Mouse (Mus musculus): ENCODE results near the gene Rpgrip1l. TPM values are rescaled to one million over a fixed set of nuclear protein-coding genes. Genes with fewer than 3 reads are reported as not detected.
A peak's percentile ranks its signal among the peaks of the same experiment; 100 is the strongest.

The Rpgrip1l gene
- polyA plus RNA-seq, 1 experiment from 2014 or later: 3.0 TPM

DNA sequence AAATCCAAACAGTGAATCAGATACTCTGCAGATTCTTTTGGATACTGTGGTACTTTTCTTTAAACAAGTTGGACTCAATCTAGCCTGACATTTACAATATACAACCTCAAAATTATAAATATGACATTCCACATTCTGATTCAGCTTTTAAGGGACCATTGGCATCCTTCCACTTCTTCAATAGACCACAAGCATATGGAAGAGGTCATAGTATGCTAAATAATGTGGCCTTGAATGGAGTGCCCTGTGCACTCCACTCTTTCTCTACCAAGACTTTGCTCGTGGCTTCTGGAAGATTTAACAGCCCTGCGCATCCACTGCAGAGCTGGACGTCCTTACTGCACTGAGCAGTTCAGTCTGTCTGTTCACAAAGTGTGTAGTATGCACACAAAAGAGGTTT, 49.1 kb downstream of the Rpgrip1l start:
- Histone ChIP-seq H3K36me3 (ENCODE audit: control insufficient read depth, insufficient read depth, low read length) (no peaks in the 10 kb centered on the region), H3K4me2 (ENCODE audit: low read depth, low read length) (no peak overlapping the region), H3K9me3 (ENCODE audit: control insufficient read depth, low read length) (no peaks in the 10 kb centered on the region), H3K27ac (ENCODE audit: low read length) (no peak overlapping the region), H3K4me3 (ENCODE audit: low read length) (no peak overlapping the region), H3K27me3 (replicated peaks; ENCODE audit: control insufficient read depth, insufficient read depth, low read length) (no peaks in the 10 kb centered on the region), H3K9ac (ENCODE audit: low read depth, low read length) (no peak overlapping the region), H3K4me1 (ENCODE audit: control insufficient read depth, insufficient read depth, low read length) (no peaks in the 10 kb centered on the region)
- 58% methylated on average over 3 of the region's 3 CpGs for WGBS
- ATAC-seq: no peak

DNA sequence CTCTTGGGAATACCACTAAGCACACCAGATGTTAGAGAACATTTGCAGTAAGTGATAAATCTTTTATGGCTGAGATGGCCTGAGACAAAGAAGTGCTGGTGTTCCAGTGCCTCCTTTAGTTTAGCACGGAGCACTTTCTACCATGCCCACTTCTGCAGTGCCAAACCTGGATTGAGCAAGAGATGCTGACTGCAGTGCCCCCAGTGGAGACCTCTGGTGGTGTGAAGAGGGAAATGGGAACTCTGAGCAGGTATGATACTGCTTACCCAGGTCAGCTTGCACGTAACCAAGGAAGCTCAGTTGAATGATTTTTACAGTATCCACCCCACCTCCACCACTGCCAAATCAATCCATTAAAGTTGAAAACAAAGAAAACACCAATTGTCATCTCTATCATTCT, 51.5 kb downstream of the Rpgrip1l start:
- H3K4me3 ChIP-seq (ENCODE audit: low read length): no peak overlapping the region
- no peaks in the 10 kb centered on the region for H3K4me1 ChIP-seq (ENCODE audit: control insufficient read depth, insufficient read depth, low read length)
- 81% methylated on average over 2 of the region's 2 CpGs for WGBS
- H3K9me3 ChIP-seq (ENCODE audit: control insufficient read depth, low read length): no peaks in the 10 kb centered on the region
- no peak for ATAC-seq
- no peaks in the 10 kb centered on the region for H3K36me3 ChIP-seq (ENCODE audit: control insufficient read depth, insufficient read depth, low read length)
- no peak overlapping the region for H3K9ac ChIP-seq (ENCODE audit: low read depth, low read length)
- no peaks in the 10 kb centered on the region for H3K27me3 ChIP-seq (replicated peaks; ENCODE audit: control insufficient read depth, insufficient read depth, low read length)
- no peak overlapping the region for H3K4me2 ChIP-seq (ENCODE audit: low read depth, low read length)
- H3K27ac ChIP-seq (ENCODE audit: low read length): no peak overlapping the region

GRCm38 (mm10) chr8:91250966-91251365, 62.1 kb downstream of the Rpgrip1l start:
- Histone ChIP-seq H3K27me3 (replicated peaks; ENCODE audit: control insufficient read depth, insufficient read depth, low read length) (no peaks in the 10 kb centered on the region), H3K27ac (ENCODE audit: low read length) (no peak overlapping the region), H3K4me3 (ENCODE audit: low read length) (no peak overlapping the region), H3K36me3 (ENCODE audit: control insufficient read depth, insufficient read depth, low read length) (no peaks in the 10 kb centered on the region), H3K9ac (ENCODE audit: low read depth, low read length) (no peak overlapping the region), H3K4me1 (ENCODE audit: control insufficient read depth, insufficient read depth, low read length) (no peaks in the 10 kb centered on the region), H3K9me3 (ENCODE audit: control insufficient read depth, low read length) (no peaks in the 10 kb centered on the region), H3K4me2 (ENCODE audit: low read depth, low read length) (no peak overlapping the region)
- no peak for ATAC-seq
- WGBS: 91% methylated on average over 6 of the region's 6 CpGs

DNA sequence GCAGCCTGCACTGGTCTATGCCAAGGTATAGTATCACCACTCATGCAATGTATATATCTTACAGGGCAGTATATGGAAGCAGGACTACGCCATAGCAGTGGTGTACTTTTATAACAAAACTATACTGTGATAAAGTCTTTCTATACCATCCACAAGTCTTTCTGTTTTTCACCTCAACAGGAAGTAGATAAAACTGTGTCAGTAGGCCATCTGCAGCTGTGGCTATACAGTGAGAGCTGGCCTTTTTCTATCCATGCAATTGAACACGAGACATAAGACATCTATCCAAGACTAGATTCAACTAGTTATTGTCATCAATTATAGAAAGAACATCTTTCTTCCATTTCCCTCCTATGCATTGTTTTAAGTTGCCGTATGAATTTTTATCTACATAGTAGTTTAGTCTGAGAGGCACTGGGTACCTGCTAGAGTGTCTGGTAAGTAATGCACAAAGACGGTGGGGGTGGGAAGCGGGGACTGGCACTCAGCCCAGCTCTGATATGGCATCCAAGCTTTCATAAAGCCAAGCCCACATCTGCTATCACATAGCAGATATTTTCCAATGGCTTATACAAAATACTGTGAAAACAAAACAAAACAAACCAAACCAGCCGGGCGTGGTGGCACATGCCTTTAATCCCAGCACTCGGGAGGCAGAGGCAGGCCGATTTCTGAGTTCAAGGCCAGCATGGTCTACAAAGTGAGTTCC, 63.1 kb downstream of the Rpgrip1l start:
- Histone ChIP-seq H3K4me1 (ENCODE audit: control insufficient read depth, insufficient read depth, low read length) (no peaks in the 10 kb centered on the region), H3K4me3 (ENCODE audit: low read length) (no peak overlapping the region), H3K9me3 (ENCODE audit: control insufficient read depth, low read length) (no peaks in the 10 kb centered on the region), H3K36me3 (ENCODE audit: control insufficient read depth, insufficient read depth, low read length) (no peaks in the 10 kb centered on the region), H3K27me3 (replicated peaks; ENCODE audit: control insufficient read depth, insufficient read depth, low read length) (no peaks in the 10 kb centered on the region), H3K27ac (ENCODE audit: low read length) (no peak overlapping the region), H3K4me2 (ENCODE audit: low read depth, low read length) (no peak overlapping the region), H3K9ac (ENCODE audit: low read depth, low read length) (no peak overlapping the region)
- no peak for ATAC-seq
- WGBS: 92% methylated on average over 9 of the region's 9 CpGs

GRCm38 (mm10) chr8:91245821-91246454, 67.1 kb downstream of the Rpgrip1l start:
- Histone ChIP-seq H3K9ac (ENCODE audit: low read depth, low read length) (no peak overlapping the region), H3K27me3 (replicated peaks; ENCODE audit: control insufficient read depth, insufficient read depth, low read length) (no peaks in the 10 kb centered on the region), H3K4me1 (ENCODE audit: control insufficient read depth, insufficient read depth, low read length) (no peaks in the 10 kb centered on the region), H3K4me2 (ENCODE audit: low read depth, low read length) (no peak overlapping the region), H3K4me3 (ENCODE audit: low read length) (no peak overlapping the region), H3K27ac (ENCODE audit: low read length) (no peak overlapping the region), H3K9me3 (ENCODE audit: control insufficient read depth, low read length) (no peaks in the 10 kb centered on the region), H3K36me3 (ENCODE audit: control insufficient read depth, insufficient read depth, low read length) (no peaks in the 10 kb centered on the region)
- 75% methylated on average over 4 of the region's 4 CpGs for WGBS
- no peak for ATAC-seq

DNA sequence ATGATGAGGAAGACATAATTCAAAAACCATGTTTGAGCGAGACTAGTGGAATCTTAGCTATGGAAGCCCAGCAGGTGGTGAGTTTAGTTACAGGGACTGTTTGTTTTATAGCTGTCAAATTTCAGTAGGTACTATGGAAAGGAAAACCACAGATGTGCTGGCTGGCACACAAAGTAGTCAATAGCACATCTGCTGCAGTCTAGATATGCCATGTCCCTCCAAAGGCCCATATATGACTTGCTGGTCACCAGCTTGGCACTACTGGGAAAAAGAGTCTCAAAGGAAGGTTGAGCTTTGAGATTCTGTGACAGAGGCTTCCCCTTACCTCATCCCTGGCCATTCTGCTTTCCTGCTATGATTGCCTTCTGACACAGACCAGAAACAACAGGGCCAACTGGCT, 70.3 kb downstream of the Rpgrip1l start:
- ATAC-seq: no peak
- 73% methylated on average over 1 of the region's 1 CpGs for WGBS

GRCm38 (mm10) chr8:91241873-91242519, 71.1 kb downstream of the Rpgrip1l start:
- no peaks in the 10 kb centered on the region for H3K4me1 ChIP-seq (ENCODE audit: control insufficient read depth, insufficient read depth, low read length)
- no peak overlapping the region for H3K4me3 ChIP-seq (ENCODE audit: low read length)
- H3K4me2 ChIP-seq (ENCODE audit: low read depth, low read length): no peak overlapping the region
- no peaks in the 10 kb centered on the region for H3K9me3 ChIP-seq (ENCODE audit: control insufficient read depth, low read length)
- no peak overlapping the region for H3K9ac ChIP-seq (ENCODE audit: low read depth, low read length)
- ATAC-seq: peak; percentile 38; the same call in 1 of the 2 replicates
- no peaks in the 10 kb centered on the region for H3K36me3 ChIP-seq (ENCODE audit: control insufficient read depth, insufficient read depth, low read length)
- H3K27ac ChIP-seq (ENCODE audit: low read length): no peak overlapping the region
- WGBS: 68% methylated on average over 8 of the region's 8 CpGs
- no peaks in the 10 kb centered on the region for H3K27me3 ChIP-seq (replicated peaks; ENCODE audit: control insufficient read depth, insufficient read depth, low read length)

More for the DNA sequence above, 70.3 kb downstream of the Rpgrip1l start:
- Histone ChIP-seq H3K27me3 (replicated peaks; ENCODE audit: control insufficient read depth, insufficient read depth, low read length) (no peaks in the 10 kb centered on the region), H3K27ac (ENCODE audit: low read length) (no peak overlapping the region), H3K9ac (ENCODE audit: low read depth, low read length) (no peak overlapping the region), H3K9me3 (ENCODE audit: control insufficient read depth, low read length) (no peaks in the 10 kb centered on the region), H3K36me3 (ENCODE audit: control insufficient read depth, insufficient read depth, low read length) (no peaks in the 10 kb centered on the region), H3K4me2 (ENCODE audit: low read depth, low read length) (no peak overlapping the region), H3K4me1 (ENCODE audit: control insufficient read depth, insufficient read depth, low read length) (no peaks in the 10 kb centered on the region), H3K4me3 (ENCODE audit: low read length) (no peak overlapping the region)

DNA sequence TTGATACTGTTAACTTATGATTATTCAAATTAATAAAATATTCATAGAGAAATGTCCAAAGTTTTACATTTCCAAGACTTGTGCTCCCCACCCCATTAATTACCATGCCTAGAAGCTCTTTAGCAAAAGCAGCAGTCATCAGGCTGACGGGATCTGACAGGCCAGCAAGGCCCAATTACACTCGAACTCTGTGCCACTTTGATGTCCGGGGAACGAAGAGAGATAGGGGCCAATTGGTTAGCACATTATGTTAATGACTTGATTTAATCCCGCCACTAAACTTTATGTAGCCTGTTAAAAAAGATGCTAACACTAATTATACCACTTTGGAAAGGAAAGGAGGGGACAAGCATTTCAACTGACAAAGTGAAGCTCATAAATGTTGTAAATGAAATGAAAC, 71.7 kb downstream of the Rpgrip1l start:
- Histone ChIP-seq H3K4me2 (ENCODE audit: low read depth, low read length) (no peak overlapping the region), H3K27ac (ENCODE audit: low read length) (no peak overlapping the region), H3K27me3 (replicated peaks; ENCODE audit: control insufficient read depth, insufficient read depth, low read length) (no peaks in the 10 kb centered on the region), H3K4me1 (ENCODE audit: control insufficient read depth, insufficient read depth, low read length) (no peaks in the 10 kb centered on the region), H3K9ac (ENCODE audit: low read depth, low read length) (no peak overlapping the region), H3K9me3 (ENCODE audit: control insufficient read depth, low read length) (no peaks in the 10 kb centered on the region), H3K36me3 (ENCODE audit: control insufficient read depth, insufficient read depth, low read length) (no peaks in the 10 kb centered on the region), H3K4me3 (ENCODE audit: low read length) (no peak overlapping the region)
- no peak for ATAC-seq
- 83% methylated on average over 5 of the region's 5 CpGs for WGBS

DNA sequence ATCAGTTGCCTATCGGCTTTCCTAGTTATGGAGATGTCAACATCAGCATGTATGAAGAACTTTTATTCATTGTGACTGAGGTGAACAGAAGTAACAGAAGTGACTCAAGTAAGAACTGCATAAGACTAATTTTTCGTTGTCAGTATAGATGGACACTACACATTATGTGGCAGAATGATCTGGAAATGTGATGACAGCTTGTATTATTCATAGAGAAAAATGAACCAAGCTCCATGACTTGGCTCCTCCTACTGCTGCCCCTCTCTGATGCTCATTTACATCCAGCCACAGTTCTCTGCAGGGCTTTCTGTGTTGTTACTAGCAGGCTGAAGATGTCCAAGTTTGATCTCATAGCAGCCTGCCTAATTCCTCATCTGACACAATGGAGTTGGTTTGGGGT, 75.9 kb downstream of the Rpgrip1l start:
- Histone ChIP-seq H3K27ac (ENCODE audit: low read length) (no peak overlapping the region), H3K27me3 (replicated peaks; ENCODE audit: control insufficient read depth, insufficient read depth, low read length) (no peaks in the 10 kb centered on the region), H3K4me3 (ENCODE audit: low read length) (no peak overlapping the region), H3K9ac (ENCODE audit: low read depth, low read length) (no peak overlapping the region), H3K4me1 (ENCODE audit: control insufficient read depth, insufficient read depth, low read length) (no peaks in the 10 kb centered on the region), H3K9me3 (ENCODE audit: control insufficient read depth, low read length) (no peaks in the 10 kb centered on the region), H3K36me3 (ENCODE audit: control insufficient read depth, insufficient read depth, low read length) (no peaks in the 10 kb centered on the region), H3K4me2 (ENCODE audit: low read depth, low read length) (no peak overlapping the region)
- 77% methylated on average over 2 of the region's 2 CpGs for WGBS
- ATAC-seq: no peak

Data from intestine, embryonic 16.5 days (tissue).